Mouse (Mus musculus) spleen, postnatal 14 days (tissue): ENCODE measurements around the gene Skp1a.

Source experiments
- DNase-seq, 2 experiments: peaks; one replicate each; pipeline ENCODE4 v3.0.0; 2021 to 2022; ENCODE audit warnings: low spot score in 2 of 2

Gene Skp1a

DNA sequence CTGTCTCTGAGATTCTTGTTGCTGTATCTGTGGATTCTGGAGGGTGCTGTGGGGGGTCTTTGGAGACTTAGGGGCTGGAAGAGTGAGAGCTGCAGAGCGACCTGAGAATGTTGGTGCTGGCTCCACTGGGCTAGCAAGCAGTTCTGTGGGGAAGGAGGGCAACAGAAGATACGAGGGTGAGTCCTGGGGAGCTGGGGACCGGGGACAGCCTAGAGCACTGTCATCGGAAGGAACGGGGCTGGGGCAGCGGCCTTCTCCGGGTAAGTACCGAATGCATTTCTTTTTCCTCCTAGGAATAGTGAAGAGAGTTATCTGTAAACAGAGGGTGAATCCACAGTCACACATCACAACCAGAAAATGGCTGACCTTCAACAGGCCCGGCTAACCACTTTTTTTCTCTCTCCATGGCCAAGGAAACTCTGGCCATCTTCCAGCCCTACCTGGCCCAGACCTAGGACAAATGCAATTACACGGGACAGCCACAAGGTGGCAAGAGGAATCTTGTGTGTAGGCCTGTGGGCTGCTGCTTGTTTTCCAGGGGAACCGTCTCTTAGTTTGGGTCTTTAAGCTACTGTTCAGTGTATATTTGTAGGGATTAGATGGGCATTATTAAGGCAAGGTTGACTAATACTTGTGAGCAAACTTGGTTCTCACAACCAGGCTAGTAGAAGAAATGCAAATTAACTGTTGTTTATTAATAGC lies 22.0 kb downstream of the Skp1a start:
- no peak for DNase-seq

GRCm38 (mm10) chr11:52255077-52255476 lies 23.3 kb downstream of the Skp1a start:
- no peak for DNase-seq

- DNase-seq = no peak
Observed at GRCm38 (mm10) chr11:52257376-52257775, 25.6 kb downstream of the Skp1a start.

DNA sequence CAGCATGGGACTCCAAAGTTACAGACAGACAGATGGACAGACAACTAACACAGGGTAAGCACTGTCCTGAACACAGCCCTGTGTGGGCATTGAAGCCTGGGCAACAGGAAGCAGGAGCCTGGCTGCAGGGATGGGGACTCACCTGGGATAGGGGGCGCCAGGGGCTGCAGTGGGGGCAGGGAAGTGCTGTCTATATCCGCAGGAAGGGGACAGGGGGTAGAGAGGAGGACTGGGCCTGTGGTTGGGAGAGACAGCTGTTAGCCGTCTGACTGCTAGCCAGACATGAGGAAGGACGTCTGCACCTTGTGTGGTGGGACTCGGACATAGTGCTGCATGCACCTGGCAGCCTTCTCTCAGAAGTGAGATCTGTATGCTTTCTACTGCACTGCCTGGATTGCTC lies 26.9 kb downstream of the Skp1a start:
- DNase-seq = no peak

DNA sequence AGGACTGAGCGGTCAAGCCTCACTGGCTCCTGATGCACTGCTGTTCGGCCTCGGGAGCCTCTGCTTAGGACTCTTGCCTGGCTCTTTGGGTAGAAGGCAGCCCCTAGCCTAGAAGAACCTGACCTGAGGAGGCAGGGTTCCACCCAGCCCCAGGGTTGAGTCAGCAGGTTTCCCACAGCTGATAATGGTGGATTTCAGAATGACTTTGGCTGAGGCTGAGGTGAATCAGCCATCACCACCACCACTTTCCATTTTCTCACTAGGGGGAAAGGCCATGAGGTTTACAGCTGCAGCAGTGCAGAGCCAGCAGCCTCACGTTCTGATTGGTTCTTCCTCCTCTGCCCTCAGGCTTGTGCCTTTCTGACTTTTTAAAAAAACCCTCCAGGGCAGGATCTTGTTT lies 29.1 kb downstream of the Skp1a start:
- no peak for DNase-seq

- peak in 1 of 2 experiments; percentile 48 for DNase-seq
Observed at GRCm38 (mm10) chr11:52261937-52262336, 30.1 kb downstream of the Skp1a start.

- DNase-seq = no peak
Observed at GRCm38 (mm10) chr11:52262338-52262737, 30.5 kb downstream of the Skp1a start.

DNA sequence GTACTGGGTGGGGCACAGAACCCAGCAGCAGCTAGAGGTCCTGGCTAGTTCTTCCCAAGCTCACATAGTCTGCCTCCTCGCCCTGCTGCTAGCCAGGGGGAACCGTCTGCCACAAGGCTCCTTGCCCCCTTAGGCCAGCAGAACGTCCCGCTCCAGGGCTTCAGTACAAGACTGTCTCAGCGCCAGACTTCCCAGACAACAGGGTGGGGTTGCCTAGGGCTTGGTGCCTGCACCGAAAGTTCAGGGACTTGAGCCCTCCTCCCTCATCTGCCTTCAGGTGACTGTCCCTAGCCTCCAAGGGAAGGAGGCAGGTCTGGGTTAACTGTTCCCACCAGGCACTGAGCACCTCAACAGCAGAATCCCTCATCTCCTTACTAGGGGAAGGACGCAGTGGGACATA lies 33.1 kb downstream of the Skp1a start:
- DNase-seq = no peak

GRCm38 (mm10) chr11:52265616-52266307 lies 34.0 kb downstream of the Skp1a start:
- no peak for DNase-seq

- DNase-seq = no peak
Observed at GRCm38 (mm10) chr11:52267271-52267670, 35.5 kb downstream of the Skp1a start.

DNA sequence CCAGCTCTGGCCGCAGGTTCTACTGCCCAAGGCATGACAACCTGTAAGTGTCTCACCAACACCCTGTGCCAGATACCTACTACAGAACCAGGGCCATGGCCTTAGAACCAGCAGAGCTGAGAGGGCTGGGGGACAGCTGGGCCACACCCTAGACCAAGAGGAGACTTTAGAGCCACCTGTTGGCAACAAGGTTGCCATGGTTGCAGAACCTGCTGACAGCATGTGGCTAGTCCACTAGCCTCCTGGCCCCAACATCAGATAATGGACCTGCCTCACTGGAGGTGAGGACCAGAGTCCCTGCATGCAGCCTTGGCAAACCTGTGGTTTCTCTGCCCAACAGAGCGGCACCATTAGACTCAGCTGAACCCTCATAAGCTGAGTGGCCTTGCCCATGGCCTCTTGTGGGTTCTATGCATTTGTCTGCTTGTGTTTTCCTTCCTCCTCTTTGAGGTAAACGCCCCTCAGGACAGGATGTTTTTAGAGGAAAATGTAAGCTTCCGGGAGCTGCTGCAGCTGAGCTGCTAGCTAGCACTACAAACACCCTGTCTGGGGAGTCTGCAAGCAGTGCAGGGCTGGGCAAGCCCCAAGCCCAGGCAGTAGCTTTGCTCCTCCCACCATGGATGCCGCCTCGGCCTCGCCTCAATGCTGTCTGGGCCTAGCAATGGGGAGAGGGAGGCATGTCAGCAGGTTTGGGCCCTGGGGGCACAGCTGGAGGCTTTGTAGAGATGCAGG lies 36.5 kb downstream of the Skp1a start:
- no peak for DNase-seq

DNA sequence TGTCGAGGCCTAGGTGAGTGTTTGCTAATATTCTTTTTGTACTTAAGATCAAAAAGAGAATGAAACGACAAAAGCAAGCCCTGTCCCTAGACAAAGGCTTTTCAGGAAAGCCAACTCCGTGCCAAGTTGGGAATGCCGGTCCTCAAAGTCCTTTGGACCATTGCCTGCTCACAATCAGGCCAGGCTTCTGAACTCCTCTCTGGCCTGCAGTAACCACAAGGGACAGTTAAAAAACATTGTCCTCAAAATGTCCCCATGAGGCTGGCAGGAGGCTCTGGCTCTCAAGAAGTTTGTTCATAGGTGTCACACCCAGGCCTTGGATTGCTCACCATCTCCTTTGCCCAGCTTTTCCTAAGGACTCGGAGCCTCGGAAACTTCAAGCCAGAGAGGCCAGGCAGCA lies 38.0 kb downstream of the Skp1a start:
- no peak for DNase-seq

DNA sequence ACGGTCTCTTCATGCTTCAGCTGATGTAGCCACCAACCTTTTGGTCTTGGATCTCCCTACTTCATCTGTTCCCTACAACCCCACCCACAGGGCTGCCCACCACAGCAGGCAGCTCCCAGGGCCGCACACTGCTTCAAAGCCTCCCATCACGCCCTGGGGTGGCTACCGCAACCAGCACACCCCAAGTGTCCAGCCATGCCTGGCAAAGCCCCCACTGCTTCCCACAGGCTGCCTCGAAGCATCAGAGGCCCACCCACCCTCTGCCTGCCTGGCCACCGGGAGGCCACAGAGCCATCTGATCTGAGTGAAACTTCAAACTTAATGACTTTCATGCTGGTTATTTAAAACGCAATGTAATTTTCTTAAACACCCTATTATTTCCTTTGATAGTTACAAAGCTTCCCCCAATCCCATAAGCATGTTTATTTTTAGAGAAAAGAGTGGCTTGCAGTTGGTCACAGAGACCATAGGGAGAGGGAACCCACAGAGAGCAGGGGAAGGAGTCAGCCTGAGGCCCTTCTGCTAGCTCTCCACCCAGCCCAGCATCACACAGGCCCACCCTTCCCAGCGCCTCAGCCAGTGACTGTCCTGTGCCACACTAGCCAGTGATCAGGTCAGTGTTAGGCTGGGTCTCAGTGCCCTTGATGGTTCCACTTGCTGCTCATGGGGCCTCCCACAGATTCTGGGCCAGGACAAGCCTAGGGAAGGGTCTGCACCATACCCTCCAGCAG lies 40.1 kb downstream of the Skp1a start:
- no peak for DNase-seq

- no peak for DNase-seq
Observed at GRCm38 (mm10) chr11:52272619-52273018, 40.8 kb downstream of the Skp1a start.

GRCm38 (mm10) chr11:52273183-52273941 lies 41.6 kb downstream of the Skp1a start:
- DNase-seq = no peak

DNA sequence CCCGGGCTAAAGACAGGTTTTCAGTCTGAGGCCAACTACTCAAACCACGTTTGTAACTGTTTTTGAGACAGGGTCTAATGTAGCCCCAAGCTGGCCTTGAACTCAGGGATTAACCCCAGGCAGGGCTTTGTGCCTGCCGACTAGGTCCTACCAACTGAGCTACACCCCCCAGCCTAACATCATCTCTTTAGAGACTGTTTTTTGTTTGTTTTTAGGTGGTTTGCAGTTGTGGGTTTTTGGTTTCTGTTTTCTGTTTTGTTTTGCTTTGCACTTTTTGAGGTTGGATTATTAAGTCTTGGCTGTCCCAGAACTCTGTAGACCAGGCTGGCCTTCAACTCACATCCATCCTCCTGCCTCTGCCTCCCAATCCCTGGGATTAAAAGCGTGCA lies 42.1 kb downstream of the Skp1a start:
- no peak for DNase-seq

DNA sequence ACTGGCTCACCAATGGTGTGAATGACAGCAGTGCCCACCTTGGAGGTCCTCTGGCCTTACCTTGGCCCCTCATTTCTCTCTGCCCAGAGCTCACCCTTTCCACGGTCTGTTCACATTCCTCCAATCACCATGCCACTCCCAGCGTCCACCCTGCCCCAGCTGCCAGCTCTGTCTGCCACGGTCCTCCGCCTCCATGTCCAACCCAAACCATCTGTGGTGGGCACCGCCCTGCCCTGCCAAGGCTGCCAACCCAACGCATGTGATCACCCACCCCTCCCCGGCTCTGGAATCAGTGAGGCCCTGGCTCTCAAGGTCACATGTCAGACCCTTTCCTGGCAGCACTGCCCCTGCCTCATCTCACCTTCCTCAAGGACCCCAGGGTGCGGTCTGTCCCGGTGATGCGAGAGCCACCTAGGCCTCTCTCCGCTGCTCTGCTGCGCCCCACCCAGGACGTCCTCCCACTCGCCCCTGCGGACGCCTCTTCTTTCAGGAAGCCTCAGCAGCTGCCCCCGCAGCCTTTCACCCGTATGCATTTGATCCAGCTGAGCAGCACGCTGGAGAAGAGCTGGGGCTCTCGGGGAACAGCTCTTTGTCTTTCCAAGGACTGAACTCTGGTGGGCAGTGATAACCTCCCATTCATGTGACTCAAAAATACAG lies 42.8 kb downstream of the Skp1a start:
- DNase-seq = no peak

GRCm38 (mm10) chr11:52275366-52275765 lies 43.6 kb downstream of the Skp1a start:
- no peak for DNase-seq

GRCm38 (mm10) chr11:52275774-52276555 lies 44.2 kb downstream of the Skp1a start:
- no peak for DNase-seq

GRCm38 (mm10) chr11:52276961-52277391 lies 45.2 kb downstream of the Skp1a start:
- no peak for DNase-seq
